Mouse (Mus musculus) fibroblast of lung, adult 2 months (primary cell): ENCODE results near the gene Ugt1a7c.

ENCODE experiments used
- DNase-seq: peaks from one replicate; pipeline ENCODE4 v3.0.0-alpha.2; 2011; ENCODE audit warnings: low read depth

The Ugt1a7c gene

GRCm38 (mm10) chr1:88240579-88240978 is 145.7 kb downstream of the Ugt1a7c start:
- DNase-seq, result no peak

- no peak for DNase-seq
Observed at GRCm38 (mm10) chr1:88243861-88244260, 149.0 kb downstream of the Ugt1a7c start.

- no peak for DNase-seq
Observed at GRCm38 (mm10) chr1:88245881-88246280, 151.0 kb downstream of the Ugt1a7c start.

- DNase-seq, result no peak
Observed at GRCm38 (mm10) chr1:88246386-88246785, 151.5 kb downstream of the Ugt1a7c start.

GRCm38 (mm10) chr1:88247660-88248059 is 152.8 kb downstream of the Ugt1a7c start:
- no peak for DNase-seq

GRCm38 (mm10) chr1:88248658-88249057 is 153.8 kb downstream of the Ugt1a7c start:
- no peak for DNase-seq

- DNase-seq, result no peak
Observed at GRCm38 (mm10) chr1:88249596-88249995, 154.7 kb downstream of the Ugt1a7c start.

- DNase-seq, result no peak
Observed at GRCm38 (mm10) chr1:88250023-88250422, 155.2 kb downstream of the Ugt1a7c start.

- no peak for DNase-seq
Observed at GRCm38 (mm10) chr1:88253106-88253505, 158.2 kb downstream of the Ugt1a7c start.

GRCm38 (mm10) chr1:88253540-88253939 is 158.7 kb downstream of the Ugt1a7c start:
- no peak for DNase-seq

- no peak for DNase-seq
Observed at GRCm38 (mm10) chr1:88254793-88255465, 160.1 kb downstream of the Ugt1a7c start.

- no peak for DNase-seq
Observed at GRCm38 (mm10) chr1:88255466-88255857, 160.6 kb downstream of the Ugt1a7c start.

- no peak for DNase-seq
Observed at GRCm38 (mm10) chr1:88255989-88256754, 161.3 kb downstream of the Ugt1a7c start.

GRCm38 (mm10) chr1:88256886-88257663 is 162.2 kb downstream of the Ugt1a7c start:
- no peak for DNase-seq

GRCm38 (mm10) chr1:88257681-88258080 is 162.8 kb downstream of the Ugt1a7c start:
- no peak for DNase-seq

- DNase-seq, result no peak
Observed at GRCm38 (mm10) chr1:88258361-88258760, 163.5 kb downstream of the Ugt1a7c start.

- DNase-seq, result no peak
Observed at GRCm38 (mm10) chr1:88258881-88259642, 164.2 kb downstream of the Ugt1a7c start.

- DNase-seq, result no peak
Observed at GRCm38 (mm10) chr1:88259643-88260024, 164.8 kb downstream of the Ugt1a7c start.

- DNase-seq, result no peak
Observed at GRCm38 (mm10) chr1:88260114-88260513, 165.3 kb downstream of the Ugt1a7c start.

GRCm38 (mm10) chr1:88260604-88261377 is 165.9 kb downstream of the Ugt1a7c start:
- no peak for DNase-seq

GRCm38 (mm10) chr1:88261706-88262105 is 166.8 kb downstream of the Ugt1a7c start:
- no peak for DNase-seq
